Mouse (Mus musculus) cerebellum, adult 9-11 months (tissue): ENCODE results near the gene Fcgr3.

Experiments used
- DNase-seq: peaks from one replicate; pipeline ENCODE4 v3.0.0; 2022

Fcgr3 gene

DNA sequence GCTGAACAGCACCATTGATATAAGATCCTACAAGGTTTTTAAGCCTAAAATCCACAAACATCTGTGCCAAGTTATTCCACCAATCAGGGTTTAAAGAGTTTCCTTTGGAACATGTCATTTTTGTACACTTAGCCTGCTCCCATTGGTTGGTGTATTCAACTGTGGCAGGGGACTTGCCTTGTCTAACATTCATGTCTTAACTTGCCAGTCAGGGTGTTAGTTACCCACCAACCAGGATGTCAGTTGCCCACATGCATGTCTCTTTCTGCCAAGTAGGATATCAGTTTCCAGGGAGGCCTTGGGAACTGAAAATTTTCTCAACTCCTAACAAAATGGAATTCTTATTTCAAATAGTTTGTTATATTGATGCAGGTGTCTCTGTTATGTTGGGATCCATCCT lies 59.1 kb downstream of the Fcgr3 start:
- DNase-seq, result no peak

DNA sequence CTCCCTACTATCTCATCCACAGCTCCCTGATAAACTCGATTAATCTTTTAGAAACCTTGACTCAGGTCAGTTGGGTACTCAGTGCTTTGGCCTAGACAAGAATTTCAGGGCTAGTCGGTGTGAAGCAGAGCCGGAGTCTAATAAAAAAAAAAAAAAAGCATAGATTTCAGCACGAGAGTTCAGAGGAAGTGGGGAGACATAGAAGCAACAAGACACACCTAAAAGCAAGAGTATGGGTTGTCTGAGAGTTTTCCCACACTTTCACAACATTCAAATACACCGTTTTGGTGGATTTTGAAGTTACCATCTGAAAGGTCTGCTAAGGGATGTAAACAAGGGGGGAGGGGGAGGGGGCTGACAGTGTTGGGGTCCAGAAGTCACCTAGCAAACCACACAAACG lies 59.7 kb downstream of the Fcgr3 start:
- no peak for DNase-seq
